Mouse (Mus musculus): ENCODE measurements around the gene Grb2. TPM values are rescaled to one million over a fixed set of nuclear protein-coding genes. Genes with fewer than 3 reads are reported as not detected.
A peak's percentile ranks its signal among the peaks of the same experiment; 100 is the strongest.

Gene Grb2
- total RNA-seq, 4 experiments from 2014 or later: 93.7 to 126 (median 111) TPM

- no peak for DNase-seq (ENCODE audit: low spot score)
These were observed 3.9 kb upstream of the Grb2 start for GRCm38 (mm10) chr11:115712268-115712667.

GRCm38 (mm10) chr11:115711133-115711532, 2.7 kb upstream of the Grb2 start:
- no peak for DNase-seq (ENCODE audit: low spot score)

- DNase-seq (ENCODE audit: low spot score): no peak
These were observed 1.6 kb upstream of the Grb2 start for GRCm38 (mm10) chr11:115709829-115710559.

GRCm38 (mm10) chr11:115708956-115709828, 795 bp upstream of the Grb2 start:
- DNase-seq (ENCODE audit: low spot score): no peak

GRCm38 (mm10) chr11:115707313-115708208, 836 bp downstream of the Grb2 start:
- DNase-seq (ENCODE audit: low spot score): no peak

GRCm38 (mm10) chr11:115706584-115706983, 1.8 kb downstream of the Grb2 start:
- no peak for DNase-seq (ENCODE audit: low spot score)

- DNase-seq (ENCODE audit: low spot score): no peak
These were observed 2.8 kb downstream of the Grb2 start for GRCm38 (mm10) chr11:115705561-115705960.

- no peak for DNase-seq (ENCODE audit: low spot score)
These were observed 3.7 kb downstream of the Grb2 start for GRCm38 (mm10) chr11:115704648-115705047.

GRCm38 (mm10) chr11:115703466-115703865, 4.9 kb downstream of the Grb2 start:
- DNase-seq (ENCODE audit: low spot score): no peak

- peak; percentile 93 for DNase-seq (ENCODE audit: low spot score)
These were observed 9.2 kb downstream of the Grb2 start for GRCm38 (mm10) chr11:115698986-115699728.

- no peak for DNase-seq (ENCODE audit: low spot score)
These were observed 10.7 kb downstream of the Grb2 start for GRCm38 (mm10) chr11:115697722-115698121.

GRCm38 (mm10) chr11:115697091-115697490, 11.3 kb downstream of the Grb2 start:
- no peak for DNase-seq (ENCODE audit: low spot score)

GRCm38 (mm10) chr11:115696471-115696870, 11.9 kb downstream of the Grb2 start:
- DNase-seq (ENCODE audit: low spot score): no peak

GRCm38 (mm10) chr11:115693979-115694578, 14.3 kb downstream of the Grb2 start:
- no peak for DNase-seq (ENCODE audit: low spot score)

- peak; percentile 68 for DNase-seq (ENCODE audit: low spot score)
These were observed 15.6 kb downstream of the Grb2 start for GRCm38 (mm10) chr11:115692800-115693199.

- no peak for DNase-seq (ENCODE audit: low spot score)
These were observed 16.4 kb downstream of the Grb2 start for GRCm38 (mm10) chr11:115691976-115692375.

- no peak for DNase-seq (ENCODE audit: low spot score)
These were observed 16.9 kb downstream of the Grb2 start for GRCm38 (mm10) chr11:115691511-115691910.

GRCm38 (mm10) chr11:115691013-115691412, 17.4 kb downstream of the Grb2 start:
- no peak for DNase-seq (ENCODE audit: low spot score)

GRCm38 (mm10) chr11:115690356-115690755, 18.0 kb downstream of the Grb2 start:
- DNase-seq (ENCODE audit: low spot score): no peak

GRCm38 (mm10) chr11:115689137-115689915, 19.1 kb downstream of the Grb2 start:
- no peak for DNase-seq (ENCODE audit: low spot score)
